Mouse (Mus musculus): ENCODE measurements around the gene Kmt2a.

DNA sequence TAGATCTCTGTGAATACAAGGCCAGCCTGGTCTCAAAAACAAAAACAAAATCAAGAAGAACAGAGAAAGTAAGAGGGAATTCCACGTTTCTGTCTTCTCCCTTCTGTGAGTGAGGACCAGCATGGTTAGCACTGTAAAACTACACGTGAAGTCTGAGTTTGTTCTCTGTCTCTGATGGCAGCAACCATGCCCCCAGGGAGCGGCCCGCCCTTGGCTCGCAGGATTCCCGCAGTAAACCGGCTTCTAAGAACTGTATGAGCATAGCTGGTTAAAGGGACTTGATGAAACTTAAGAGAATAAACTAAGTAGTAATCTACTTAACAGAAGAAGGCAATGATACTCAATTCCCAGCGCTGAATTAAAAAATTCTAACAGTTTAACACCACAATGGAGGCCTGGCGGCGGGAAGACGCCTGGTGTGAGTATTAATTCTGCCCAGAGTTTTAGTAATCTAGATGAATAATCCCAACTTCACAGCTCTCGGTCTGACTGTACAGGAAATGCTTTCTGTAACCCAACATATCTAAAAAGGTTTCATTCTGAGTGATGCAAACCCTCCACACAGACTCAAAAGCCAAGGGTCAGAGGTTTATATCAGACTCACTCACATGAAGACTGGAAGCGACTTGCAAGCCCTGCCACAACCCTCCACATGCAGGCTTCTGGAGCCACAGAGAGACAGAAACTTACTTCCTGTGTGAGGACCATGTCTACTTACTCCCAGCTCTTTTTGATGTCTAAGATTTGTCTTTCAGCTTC, 12.6 kb downstream of the Kmt2a start:
- no peak for TF ChIP-seq CTCF (IDR thresholded peaks at IDR 0.05; ENCODE audit: control insufficient read depth, insufficient read depth, insufficient read length)
- TF ChIP-seq MYOG (IDR thresholded peaks at IDR 0.05; ENCODE audit: control insufficient read depth, extremely low read depth, insufficient read length) = no peak

Data from C2C12 (cell line).